19 mouse cellular contexts compared by ENCODE assay signal in genomic region chr11:71840635-71841443, GRCm38 (mm10).
DNase-seq lines count a peak whose midpoint lies in the region; ATAC-seq and TF ChIP-seq lines count a peak whose summit lies in the region.
"Had no signal": no experiment of that assay in that cellular context is flagged by ENCODE, and none has a peak within 500 bp of the region (broad histone marks: within the 10 kb centered on the region; RNA-seq: fewer than 3 reads in every experiment).

No protein-coding gene starts in this region.

- ATAC-seq in midbrain, embryonic 15.5 days (replicated peaks): 0 out of 2 replicates have a peak, but pooled peaks have one; percentile 33
- ATAC-seq in liver, postnatal 0 days: no peak
- ATAC-seq: inflammation-experienced regulatory T-cells, adult 6 months had no signal

- WGBS in midbrain, embryonic 15.5 days: 41% methylated on average over 8 of the region's 8 CpGs
- 70% methylated on average over 8 of the region's 8 CpGs for WGBS in liver, postnatal 0 days (ENCODE audit: insufficient replicate concordance)

- intact Hi-C loops in heart, postnatal 25 days (cut with DNase I): no loop called here
- intact Hi-C loops in heart, postnatal 14 days (cut with DNase I): no loop called here

- TF ChIP-seq EP300 in liver, postnatal 0 days (IDR thresholded peaks at IDR 0.05; ENCODE audit: low read depth): no peak

- H3K4me3 ChIP-seq in midbrain, embryonic 15.5 days: no peak overlapping the region
- H3K4me3 ChIP-seq in liver, postnatal 0 days (ENCODE audit: low read depth, low read length): no peak overlapping the region
- H3K4me3 ChIP-seq: embryonic facial prominence, embryonic 15.5 days; heart, embryonic 10.5 days; layer of hippocampus, adult 2 months; myocyte had no signal

- no peaks in the 10 kb centered on the region for H3K36me3 ChIP-seq in midbrain, embryonic 15.5 days (replicated peaks)
- no peaks in the 10 kb centered on the region for H3K36me3 ChIP-seq in liver, postnatal 0 days (replicated peaks; ENCODE audit: insufficient read depth, low read length)
- H3K36me3 ChIP-seq: embryonic facial prominence, embryonic 15.5 days; heart, embryonic 10.5 days had no signal

- no peak overlapping the region for H3K4me2 ChIP-seq in midbrain, embryonic 15.5 days
- H3K4me2 ChIP-seq in liver, postnatal 0 days (ENCODE audit: low read depth, low read length): no peak overlapping the region
- H3K4me2 ChIP-seq: embryonic facial prominence, embryonic 15.5 days had no signal

- no peaks in the 10 kb centered on the region for H3K27me3 ChIP-seq in midbrain, embryonic 15.5 days (replicated peaks)
- H3K27me3 ChIP-seq in liver, postnatal 0 days (ENCODE audit: insufficient read depth, low read length): no peaks in the 10 kb centered on the region
- H3K27me3 ChIP-seq: embryonic facial prominence, embryonic 15.5 days had no signal

- peak; percentile 84 for DNase-seq in heart, adult 11 months
- no peak for DNase-seq in heart, postnatal 25 days (ENCODE audit: low spot score)
- peak; percentile 49 for DNase-seq in retina, postnatal 1 day
- DNase-seq in retina, embryonic 14.5 days (ENCODE audit: low spot score): no peak
- DNase-seq in liver, postnatal 0 days: no peak
- DNase-seq in heart, postnatal 14 days: no peak
- DNase-seq: adrenal gland, adult 8-10 months; cerebellum, postnatal 25 days; kidney, adult 2 months; kidney, postnatal 10 days; liver; lung, postnatal 14 days; right cerebral cortex, adult 18-20 months had no signal

- TF ChIP-seq CTCF in liver, postnatal 0 days (IDR thresholded peaks at IDR 0.05; ENCODE audit: low read depth): no peak

- no peaks in the 10 kb centered on the region for H3K4me1 ChIP-seq in midbrain, embryonic 15.5 days
- H3K4me1 ChIP-seq in liver, postnatal 0 days (ENCODE audit: insufficient read depth): no peaks in the 10 kb centered on the region
- H3K4me1 ChIP-seq: embryonic facial prominence, embryonic 15.5 days; heart, embryonic 10.5 days had no signal

- H3K9ac ChIP-seq in midbrain, embryonic 15.5 days: no peak overlapping the region
- H3K9ac ChIP-seq in liver, postnatal 0 days (replicated peaks): no peak overlapping the region
- H3K9ac ChIP-seq: embryonic facial prominence, embryonic 15.5 days had no signal

- H3K27ac ChIP-seq in midbrain, embryonic 15.5 days: no peak overlapping the region
- no peak overlapping the region for H3K27ac ChIP-seq in liver, postnatal 0 days (ENCODE audit: low read depth)
- H3K27ac ChIP-seq: embryonic facial prominence, embryonic 15.5 days; heart, embryonic 10.5 days; layer of hippocampus, adult 2 months had no signal

- H3K9me3 ChIP-seq in midbrain, embryonic 15.5 days: no peaks in the 10 kb centered on the region
- H3K9me3 ChIP-seq in liver, postnatal 0 days (ENCODE audit: low read length): no peaks in the 10 kb centered on the region
- H3K9me3 ChIP-seq: embryonic facial prominence, embryonic 15.5 days; heart, embryonic 10.5 days had no signal

Comparison
In these comparisons a context has a peak if more than half of its experiments do, and no peak if none do; other contexts are left out.
1. DNase-seq: peak in heart, adult 11 months (single experiment) and retina, postnatal 1 day (single experiment); none in heart, postnatal 25 days (single experiment), retina, embryonic 14.5 days (single experiment), liver, postnatal 0 days (single experiment) and heart, postnatal 14 days (0 of 2).